Mouse (Mus musculus) heart, embryonic 14.5 days (tissue): ENCODE data around the gene Man1a. TPM values are rescaled to one million over a fixed set of nuclear protein-coding genes. Genes with fewer than 3 reads are reported as not detected.

Experiments
- ATAC-seq: fragments of 200-750 bp; cut with Nextera tagmentation; 2 replicates; pipeline ENCODE4 v1.8.0; 2017; ENCODE audit warnings: low read depth, moderate TSS enrichment; ENCODE audit not compliant: insufficient number of reproducible peaks, insufficient read depth, low FRiP score
- H3K27ac ChIP-seq, 2 experiments: fragments of 200-500 bp in 1 of 2; fragments of 300-500 bp in 1 of 2; sonication (generic) in 1 of 2; replicated peaks in 1 of 2; 2 replicates each; pipeline ENCODE4 v1.5.1; 2012 to 2014; ENCODE audit warnings: low read depth in 2 of 2, low read length in 2 of 2, control low read depth in 1 of 2, mild to moderate bottlenecking in 1 of 2, mixed read lengths in 1 of 2; ENCODE audit not compliant: control insufficient read depth in 1 of 2, insufficient read depth in 1 of 2
- H3K27me3 ChIP-seq: fragments of 300-500 bp; sonication (generic); 2 replicates; pipeline ENCODE4 v1.6.1; 2014; ENCODE audit warnings: mild to moderate bottlenecking, low read length, control low read depth; ENCODE audit not compliant: control insufficient read depth, insufficient read depth
- H3K36me3 ChIP-seq: fragments of 300-500 bp; sonication (generic); 2 replicates; pipeline ENCODE4 v1.6.1; 2014; ENCODE audit warnings: mild to moderate bottlenecking, control low read depth, low read length, mixed read lengths; ENCODE audit not compliant: control insufficient read depth, insufficient read depth
- H3K4me1 ChIP-seq, 2 experiments: fragments of 200-500 bp in 1 of 2; fragments of 300-500 bp in 1 of 2; sonication (generic) in 1 of 2; 2 replicates each; pipeline ENCODE4 v1.6.1; 2012 to 2014; ENCODE audit warnings: low read length in 2 of 2, control low read depth in 1 of 2, mixed read lengths in 1 of 2; ENCODE audit not compliant: control insufficient read depth in 2 of 2, insufficient read depth in 2 of 2
- H3K4me2 ChIP-seq: fragments of 300-500 bp; sonication (generic); 2 replicates; pipeline ENCODE4 v1.6.1; 2014; ENCODE audit warnings: mild to moderate bottlenecking, low read length
- H3K4me3 ChIP-seq, 2 experiments: fragments of 200-500 bp in 1 of 2; fragments of 300-500 bp in 1 of 2; sonication (generic) in 1 of 2; 2 replicates each; pipeline ENCODE4 v1.5.1; 2012 to 2014; ENCODE audit warnings: low read length in 2 of 2, mild to moderate bottlenecking in 2 of 2, control low read depth in 1 of 2, low read depth in 1 of 2, moderate library complexity in 1 of 2; ENCODE audit not compliant: control insufficient read depth in 1 of 2, insufficient read depth in 1 of 2
- H3K9ac ChIP-seq: fragments of 300-500 bp; sonication (generic); 2 replicates; pipeline ENCODE4 v1.6.1; 2014; ENCODE audit warnings: mild to moderate bottlenecking, low read length
- H3K9me3 ChIP-seq: fragments of 300-500 bp; sonication (generic); 2 replicates; pipeline ENCODE4 v1.6.1; 2016; ENCODE audit warnings: low read length, control low read depth; ENCODE audit not compliant: control insufficient read depth
- WGBS: fragments of 180-500 bp; shearing (Covaris S2); extraction: QIAGEN DNeasy Blood & Tissue Kit; methylation state at CpG from one replicate; pipeline ENCODE4 v1.1.7; 2014; 5-methylcytosine and 5-hydroxymethylcytosine counted together
- polyA plus RNA-seq: library from polyadenylated mRNA; unstranded; fragments of >200 nt; fragmentation: Nextera tagmentation; extraction: Ambion mirVana; gene quantifications from 2 replicates; pipeline ENCODE4 v1.2.1, GENCODE M21; 2014

Man1a gene
- polyA plus RNA-seq, 1 experiment from 2014 or later: 8.1 TPM

DNA sequence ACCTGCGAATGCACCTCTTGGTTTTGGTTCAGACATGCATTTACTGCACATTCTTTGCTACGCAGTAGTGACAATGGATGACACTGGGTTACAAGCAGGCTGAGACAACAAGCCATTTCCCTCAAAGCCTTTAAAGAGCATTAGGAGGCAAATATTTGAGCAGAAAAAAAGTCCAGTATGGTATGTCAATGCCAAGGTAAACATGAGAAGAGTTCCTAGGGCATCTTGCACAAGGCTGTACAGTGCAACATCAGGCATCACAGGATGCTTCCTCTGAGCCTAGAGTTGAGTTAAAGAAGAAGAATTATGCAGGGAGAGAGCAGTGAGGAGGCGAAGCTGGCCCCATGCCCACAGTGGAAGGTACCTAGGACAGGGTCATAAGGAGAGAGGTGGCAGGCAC, 140.3 kb downstream of the Man1a start:
- Histone ChIP-seq H3K36me3 (no peaks in the 10 kb centered on the region), H3K4me1 (no peaks in the 10 kb centered on the region), H3K4me2 (no peak overlapping the region), H3K27ac (no peak overlapping the region), H3K9ac (no peak overlapping the region), H3K27me3 (no peaks in the 10 kb centered on the region), H3K9me3 (no peaks in the 10 kb centered on the region), H3K4me3 (no peak overlapping the region)
- 90% methylated on average over 3 of the region's 3 CpGs for WGBS
- no peak for ATAC-seq

DNA sequence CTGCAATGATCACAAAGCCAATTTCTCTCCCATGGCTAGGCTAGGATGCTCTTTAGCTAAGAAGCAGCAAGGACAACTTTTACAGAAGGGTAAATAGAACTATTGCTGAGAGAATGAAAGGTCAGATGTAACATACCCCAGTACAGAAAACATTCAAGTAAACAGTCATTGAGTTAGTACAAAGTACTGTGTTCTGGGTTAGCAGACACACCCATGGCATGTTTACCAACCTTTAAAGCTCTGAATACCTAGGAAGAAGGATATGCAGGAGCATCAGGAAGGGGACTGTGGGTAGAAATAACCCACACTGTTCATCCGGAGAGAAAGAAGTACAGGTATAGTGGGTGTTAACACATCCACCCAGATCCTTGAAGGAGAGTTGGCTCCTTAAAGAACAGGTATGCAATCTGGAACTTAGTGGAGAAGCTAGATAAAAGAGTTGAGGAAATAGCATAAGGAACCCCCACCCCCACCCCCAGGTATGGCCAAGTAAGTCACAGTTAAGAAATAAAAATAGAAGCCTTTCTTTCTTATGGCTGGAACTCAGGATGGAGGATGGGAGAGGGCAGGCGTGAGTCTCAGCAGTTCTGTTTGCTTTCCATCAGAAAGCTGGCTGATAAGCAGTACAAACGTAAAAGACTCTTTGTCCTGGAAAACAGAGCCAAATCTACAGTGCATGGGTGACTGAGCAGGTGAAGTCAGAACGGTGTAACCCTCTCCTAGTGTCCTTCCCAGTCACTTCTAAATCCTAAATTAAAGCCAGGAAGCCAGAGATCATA, 146.5 kb downstream of the Man1a start:
- ATAC-seq: no peak
- no peak overlapping the region for H3K4me3 ChIP-seq
- H3K36me3 ChIP-seq: no peaks in the 10 kb centered on the region
- no peaks in the 10 kb centered on the region for H3K27me3 ChIP-seq
- WGBS: 23% methylated on average over 4 of the region's 4 CpGs
- H3K27ac ChIP-seq: no peak overlapping the region
- H3K9me3 ChIP-seq: no peaks in the 10 kb centered on the region
- H3K9ac ChIP-seq: no peak overlapping the region
- 0 out of 4 replicates have a peak, but pooled peaks cover 0 to 8% of the 10 kb centered on the region in 2 experiments for H3K4me1 ChIP-seq
- no peak overlapping the region for H3K4me2 ChIP-seq

DNA sequence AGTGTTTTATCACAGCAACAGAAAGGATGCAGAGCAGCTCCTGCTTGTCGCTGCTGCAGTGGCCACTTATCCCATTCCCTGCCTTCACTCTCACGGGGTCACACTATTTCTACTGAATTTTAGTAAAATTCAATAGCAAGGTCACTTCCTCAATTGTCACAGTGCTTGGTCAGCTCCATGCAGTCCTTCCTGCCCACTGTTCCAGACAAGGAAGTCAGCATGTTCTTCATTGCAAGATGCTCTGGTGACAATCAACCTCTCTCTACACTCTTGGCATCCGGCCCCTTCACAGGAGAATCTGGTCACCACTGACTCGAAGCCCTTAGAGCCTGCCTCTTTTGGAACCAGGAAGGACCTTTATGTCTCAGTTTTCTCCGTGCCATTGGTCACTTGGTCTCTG, 148.5 kb downstream of the Man1a start:
- Histone ChIP-seq H3K9ac (no peak overlapping the region), H3K4me3 (no peak overlapping the region), H3K36me3 (no peaks in the 10 kb centered on the region), H3K27ac (no peak overlapping the region), H3K4me2 (no peak overlapping the region), H3K27me3 (no peaks in the 10 kb centered on the region), H3K9me3 (no peaks in the 10 kb centered on the region), H3K4me1 (0 out of 4 replicates have a peak, but pooled peaks cover 0 to 8% of the 10 kb centered on the region in 2 experiments)
- ATAC-seq: no peak
- 57% methylated on average over 5 of the region's 5 CpGs for WGBS

GRCm38 (mm10) chr10:53925456-53925855, 151.0 kb downstream of the Man1a start:
- no peak overlapping the region for H3K4me2 ChIP-seq
- H3K9ac ChIP-seq: no peak overlapping the region
- no peak overlapping the region for H3K27ac ChIP-seq
- 84% methylated on average over 6 of the region's 6 CpGs for WGBS
- ATAC-seq: no peak
- no peaks in the 10 kb centered on the region for H3K27me3 ChIP-seq
- H3K9me3 ChIP-seq: no peaks in the 10 kb centered on the region
- no peak overlapping the region for H3K4me3 ChIP-seq
- no peaks in the 10 kb centered on the region for H3K36me3 ChIP-seq
- H3K4me1 ChIP-seq: 0 out of 4 replicates have a peak, but pooled peaks cover 0 to 7% of the 10 kb centered on the region in 2 experiments

GRCm38 (mm10) chr10:53922236-53922635, 154.2 kb downstream of the Man1a start:
- Histone ChIP-seq H3K27ac (no peak overlapping the region), H3K9ac (no peak overlapping the region), H3K4me2 (no peak overlapping the region), H3K4me3 (no peak overlapping the region), H3K9me3 (no peaks in the 10 kb centered on the region), H3K36me3 (peaks cover 13% of the 10 kb centered on the region; the same call in 1 of the 2 replicates), H3K27me3 (no peaks in the 10 kb centered on the region), H3K4me1 (no peaks in the 10 kb centered on the region)
- WGBS: 79% methylated on average over 3 of the region's 3 CpGs
- no peak for ATAC-seq

GRCm38 (mm10) chr10:53917517-53917916, 158.9 kb downstream of the Man1a start:
- Histone ChIP-seq H3K4me2 (no peak overlapping the region), H3K27ac (no peak overlapping the region), H3K9ac (no peak overlapping the region), H3K4me3 (no peak overlapping the region), H3K36me3 (peaks cover 18% of the 10 kb centered on the region; the same call in 1 of the 2 replicates), H3K4me1 (no peaks in the 10 kb centered on the region), H3K9me3 (no peaks in the 10 kb centered on the region), H3K27me3 (no peaks in the 10 kb centered on the region)
- ATAC-seq: no peak
- WGBS: 63% methylated on average over 3 of the region's 3 CpGs

DNA sequence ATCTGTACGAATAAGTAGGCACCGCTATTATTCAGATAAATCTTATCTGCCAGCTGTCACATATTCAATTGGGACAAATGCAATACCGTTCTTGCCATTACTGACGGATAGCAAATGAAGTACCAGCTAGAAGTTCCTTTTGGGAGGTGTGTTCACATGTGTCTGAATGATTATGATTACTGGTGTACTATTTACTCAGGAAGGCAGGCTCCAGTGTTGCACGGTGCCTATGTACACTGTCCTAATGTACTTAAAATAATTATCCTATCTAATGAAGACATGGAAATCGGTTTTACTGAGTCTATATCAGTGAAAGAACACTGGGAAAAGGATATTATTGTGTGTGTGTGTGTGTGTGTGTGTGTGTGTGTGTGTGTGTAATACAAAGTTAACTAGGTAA, 160.7 kb downstream of the Man1a start:
- H3K4me2 ChIP-seq: no peak overlapping the region
- no peaks in the 10 kb centered on the region for H3K4me1 ChIP-seq
- peaks cover 18% of the 10 kb centered on the region; the same call in 1 of the 2 replicates for H3K36me3 ChIP-seq
- no peak overlapping the region for H3K9ac ChIP-seq
- no peak overlapping the region for H3K27ac ChIP-seq
- WGBS: 70% methylated on average over 6 of the region's 6 CpGs
- H3K4me3 ChIP-seq: no peak overlapping the region
- ATAC-seq: no peak
- H3K9me3 ChIP-seq: no peaks in the 10 kb centered on the region
- no peaks in the 10 kb centered on the region for H3K27me3 ChIP-seq
